ENCODE assay signal across 7 mouse cellular contexts in the genomic region with DNA sequence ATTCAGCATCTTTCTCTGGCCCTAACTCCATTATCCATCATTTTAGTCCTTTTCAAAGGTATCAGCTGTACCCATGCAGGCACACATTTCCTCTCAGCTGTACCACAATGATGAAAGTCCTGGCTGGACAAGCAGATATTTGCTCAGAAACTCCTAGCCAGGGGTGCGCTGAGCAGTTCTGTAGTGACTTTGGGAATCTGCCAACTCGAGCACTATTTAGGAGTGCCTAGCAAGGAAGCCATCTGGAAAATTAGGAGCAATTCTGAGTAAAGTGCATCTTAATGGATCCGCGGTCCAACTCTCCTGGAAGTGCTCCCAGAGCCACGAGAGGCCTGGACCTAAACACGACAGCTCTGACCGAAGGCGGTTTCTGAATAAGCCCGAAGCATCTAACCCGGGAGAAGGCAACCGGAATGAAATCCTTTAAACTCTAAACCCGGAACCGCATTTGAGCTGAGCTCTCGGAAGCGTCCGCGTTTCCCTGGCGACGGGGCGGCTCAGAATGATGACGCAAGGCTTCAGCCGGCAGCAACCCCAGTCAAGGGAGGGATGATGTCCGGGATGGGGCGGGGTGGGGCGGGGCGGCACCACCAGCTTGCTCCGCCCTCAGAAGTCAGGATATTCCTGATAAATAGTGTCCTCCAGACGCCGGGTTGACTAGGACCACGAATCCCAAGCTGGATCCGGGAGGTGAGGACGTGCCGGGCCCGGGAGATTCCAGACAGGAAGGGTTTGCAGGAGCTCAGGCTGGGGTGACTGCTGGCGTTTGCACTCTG. TPM values are rescaled to one million over a fixed set of nuclear protein-coding genes. Genes with fewer than 3 reads are reported as not detected.
DNase-seq lines count a peak whose midpoint lies in the region; ATAC-seq and TF ChIP-seq lines count a peak whose summit lies in the region.

A gene (plus strand): TSS at position 596 of the 776 bp plus-strand sequence.

- H3K4me1 ChIP-seq in intestine, postnatal 0 days (replicated peaks; ENCODE audit: control insufficient read depth, insufficient read depth, low read length): 0 out of 2 replicates have a peak, but pooled peaks cover 8% of the 10 kb centered on the region
- H3K4me1 ChIP-seq in midbrain, embryonic 12.5 days: peaks cover 13% of the 10 kb centered on the region
- H3K4me1 ChIP-seq in small intestine, adult 2 months (ENCODE audit: control insufficient read depth, insufficient read depth, insufficient read length, low read length): peaks cover 7% of the 10 kb centered on the region; the same call in 1 of the 2 replicates

- H3K27ac ChIP-seq in intestine, postnatal 0 days (ENCODE audit: low read depth, low read length): peak within 1 kb of the TSS; percentile 80
- peak within 1 kb of the TSS; percentile 60; the same call in 1 of the 2 replicates for H3K27ac ChIP-seq in midbrain, embryonic 12.5 days (replicated peaks)
- peak within 1 kb of the TSS; percentile 75 for H3K27ac ChIP-seq in small intestine, adult 2 months (ENCODE audit: insufficient read depth, low read depth, low read length)

- peak within 1 kb of the TSS; percentile 57 for H3K9ac ChIP-seq in intestine, postnatal 0 days (ENCODE audit: low read depth, low read length)
- H3K9ac ChIP-seq in midbrain, embryonic 12.5 days (replicated peaks): peak within 1 kb of the TSS; percentile 66

- H3K36me3 ChIP-seq in intestine, postnatal 0 days (ENCODE audit: control insufficient read depth, insufficient read depth): no peaks in the 10 kb centered on the region; the same call in 1 of the 2 replicates
- H3K36me3 ChIP-seq in midbrain, embryonic 12.5 days: no peaks in the 10 kb centered on the region; the same call in 1 of the 2 replicates
- no peaks in the 10 kb centered on the region; the same call in 1 of the 2 replicates for H3K36me3 ChIP-seq in small intestine, adult 2 months (ENCODE audit: control insufficient read depth, insufficient read depth, low read length)

- no peak for TF ChIP-seq CTCF in intestine, postnatal 0 days (IDR thresholded peaks at IDR 0.05; ENCODE audit: low read depth)
- no peak for TF ChIP-seq CTCF in small intestine, adult 2 months (IDR thresholded peaks at IDR 0.05; ENCODE audit: extremely low read depth, insufficient read length, insufficient replicate concordance, low read depth, low read length)

- peak within 1 kb of the TSS; percentile 75 for H3K4me2 ChIP-seq in intestine, postnatal 0 days (replicated peaks; ENCODE audit: low read depth)
- H3K4me2 ChIP-seq in midbrain, embryonic 12.5 days (replicated peaks): peak within 1 kb of the TSS; percentile 78

- ATAC-seq in intestine, postnatal 0 days: peak; percentile 91
- ATAC-seq in midbrain, embryonic 12.5 days (ENCODE audit: low FRiP score, low read depth): peak; percentile 92

- H3K27me3 ChIP-seq in intestine, postnatal 0 days (replicated peaks; ENCODE audit: control insufficient read depth, insufficient read depth, low read length): 0 out of 2 replicates have a peak, but pooled peaks cover 4% of the 10 kb centered on the region
- peaks cover 13% of the 10 kb centered on the region for H3K27me3 ChIP-seq in midbrain, embryonic 12.5 days
- H3K27me3 ChIP-seq in small intestine, adult 2 months (ENCODE audit: control insufficient read depth, insufficient read depth, low read length): no peaks in the 10 kb centered on the region

- WGBS in intestine, postnatal 0 days: 1% methylated on average over 35 of the region's 35 CpGs
- under 1% methylated on average over 35 of the region's 35 CpGs for WGBS in midbrain, embryonic 12.5 days
- 1% methylated on average over 35 of the region's 35 CpGs for WGBS in small intestine, adult 2 months

- intact Hi-C loops in left cerebral cortex, postnatal 4 days (cut with DNase I): no loop called here

- DNase-seq in adrenal gland, adult 8-10 months: peak; percentile 96
- peak; percentile 91 for DNase-seq in embryo, embryonic 9.5 days (ENCODE audit: extremely low spot score)
- no peak for DNase-seq in gonadal fat pad, adult 2 months (ENCODE audit: low read depth)
- DNase-seq in left cerebral cortex, postnatal 4 days: peak; percentile 95

- H3K4me3 ChIP-seq in intestine, postnatal 0 days (ENCODE audit: low read depth, low read length): peak within 1 kb of the TSS; percentile 68
- peak within 1 kb of the TSS; percentile 70 for H3K4me3 ChIP-seq in midbrain, embryonic 12.5 days
- H3K4me3 ChIP-seq in small intestine, adult 2 months (ENCODE audit: low read depth, low read length): peak within 1 kb of the TSS; percentile 87

- no peaks in the 10 kb centered on the region for H3K9me3 ChIP-seq in intestine, postnatal 0 days (ENCODE audit: control insufficient read depth)
- H3K9me3 ChIP-seq in midbrain, embryonic 12.5 days: no peaks in the 10 kb centered on the region

- TF ChIP-seq POLR2A in small intestine, adult 2 months (IDR thresholded peaks at IDR 0.05; ENCODE audit: low read depth, low read length): peak; percentile 47

RNA-seq across cellular contexts. Expression of the gene that starts here (rescaled TPM):
- 10 to 100 TPM; 56.2 to 98.7 (median 78.5) TPM for total RNA-seq in adrenal gland, adult 8-10 months (2022)
- 199 and 296 TPM in 2 replicates for polyA plus RNA-seq in gonadal fat pad, adult 2 months (2012; rRNA removed)
- polyA plus RNA-seq in intestine, postnatal 0 days (2015; fragmentation: Nextera tagmentation; extraction: Ambion mirVana): 19.7 and 21.4 TPM in 2 replicates
- 10 to 100 TPM; 24.2 to 26.1 TPM for total RNA-seq in left cerebral cortex, postnatal 4 days (2021)
- 17.6 and 18.8 TPM in 2 replicates for polyA plus RNA-seq in midbrain, embryonic 12.5 days (2016; fragmentation: Nextera tagmentation; extraction: Ambion mirVana)
- 24.7 and 36.0 TPM in 2 replicates for polyA plus RNA-seq in small intestine, adult 2 months (2012; rRNA removed)
